Mouse (Mus musculus) erythroblast, embryonic 14.5 days (primary cell): ENCODE results near the gene Plagl2.

ENCODE experiments used
- GATA1 ChIP-seq: IDR thresholded peaks from 2 replicates; pipeline ENCODE4 v1.6.1; 2012; ENCODE audit warnings: low read length, inconsistent platforms, mixed read lengths
- TAL1 ChIP-seq: IDR thresholded peaks from 3 replicates; pipeline ENCODE4 v1.6.1; 2012; ENCODE audit warnings: low read length, inconsistent platforms, mixed read lengths

DNA sequence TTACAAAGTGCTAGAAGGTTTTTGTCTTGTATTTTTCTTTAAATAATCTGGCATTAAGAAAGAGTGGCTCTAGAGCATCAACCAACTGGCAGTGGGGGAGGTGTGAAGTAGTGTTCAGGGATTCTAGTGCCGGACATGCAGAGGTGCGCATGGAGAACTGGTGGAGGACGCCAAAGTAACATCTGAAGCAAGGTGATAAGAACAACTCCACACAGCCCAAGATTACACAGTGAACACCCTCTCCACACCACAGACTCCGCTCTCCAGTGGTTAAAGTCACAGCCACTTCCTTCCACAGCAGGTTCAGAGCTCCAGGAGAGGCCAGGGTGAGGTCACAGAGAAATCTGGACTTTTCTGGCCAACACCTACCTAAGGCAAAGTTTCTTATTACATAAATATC is 13.3 kb downstream of the Plagl2 start:
- peak; percentile 68 for TF ChIP-seq TAL1
- peak; percentile 64 for TF ChIP-seq GATA1
